Mouse (Mus musculus): ENCODE data around the gene Fgfbp3.

DNA sequence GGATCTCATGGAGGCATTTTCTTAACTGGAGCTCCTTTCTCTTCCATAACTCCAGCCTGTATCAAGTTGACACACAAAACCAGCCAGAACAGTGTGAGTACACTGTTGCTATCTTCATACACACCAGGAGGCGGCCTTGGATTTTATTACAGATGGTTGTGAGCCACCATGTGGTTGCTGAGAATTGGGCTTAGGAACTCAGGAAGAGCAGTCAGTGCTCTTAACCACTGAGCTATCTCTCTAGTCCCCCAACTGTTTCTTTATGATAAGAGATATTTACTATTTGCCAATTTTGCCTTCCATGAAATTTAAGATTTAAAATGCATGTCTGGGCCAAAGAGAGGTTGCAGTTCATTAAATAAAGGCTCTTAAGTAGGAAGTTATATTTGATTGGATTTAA is 20.6 kb upstream of the Fgfbp3 start:
- TF ChIP-seq CTCF (IDR thresholded peaks at IDR 0.05; ENCODE audit: borderline replicate concordance, insufficient read depth, low read length): no peak
- TF ChIP-seq POLR2A (IDR thresholded peaks at IDR 0.05; ENCODE audit: low read depth, low read length): no peak

Data from embryonic fibroblast, embryonic 13.5 days (primary cell).